Mouse (Mus musculus) splenic B cell, adult 2 months (primary cell): ENCODE measurements around the gene Aoc1.
"Not testable (repeated sequence)": the region's sequence is repeated elsewhere in the genome, so short reads cannot be mapped to it uniquely, and the experiment has no call there.

Source experiments
- DNase-seq: peaks from one replicate; pipeline ENCODE4 v3.0.0-alpha.2; 2011; ENCODE audit warnings: low read depth, low spot score
- H3K27me3 ChIP-seq: 2 replicates; pipeline ENCODE4 v1.6.1; 2012; ENCODE audit warnings: mild to moderate bottlenecking, low read length, moderate library complexity, mixed read lengths; ENCODE audit not compliant: control insufficient read depth, poor library complexity, insufficient read depth, severe bottlenecking
- H3K36me3 ChIP-seq: 2 replicates; pipeline ENCODE4 v1.6.1; 2012; ENCODE audit warnings: mild to moderate bottlenecking, low read length, moderate library complexity, mixed read lengths; ENCODE audit not compliant: control insufficient read depth, poor library complexity, insufficient read depth, severe bottlenecking

Aoc1 gene

DNA sequence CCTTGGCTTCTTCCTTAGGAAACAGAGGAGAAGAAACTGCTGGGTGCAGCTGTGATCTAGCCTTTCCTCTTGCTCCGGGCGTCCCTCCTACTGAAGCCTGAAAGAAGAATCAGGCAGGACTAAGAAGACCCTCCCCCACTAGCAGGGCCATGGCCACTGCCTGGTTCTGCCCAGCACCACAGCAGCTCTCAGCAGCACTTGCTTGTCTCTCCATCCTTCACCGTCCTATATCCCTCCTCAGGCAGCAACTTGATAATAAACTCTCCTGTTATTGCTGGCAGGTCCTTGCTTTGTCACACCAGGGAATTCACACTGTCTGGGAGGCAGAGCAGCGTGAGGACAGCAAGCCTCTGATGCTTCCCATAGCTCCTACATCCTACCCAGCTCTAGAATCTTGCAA, 27.6 kb upstream of the Aoc1 start:
- no peak for DNase-seq
- H3K27me3 ChIP-seq: no peaks in the 10 kb centered on the region; the same call in 1 of the 2 replicates

DNA sequence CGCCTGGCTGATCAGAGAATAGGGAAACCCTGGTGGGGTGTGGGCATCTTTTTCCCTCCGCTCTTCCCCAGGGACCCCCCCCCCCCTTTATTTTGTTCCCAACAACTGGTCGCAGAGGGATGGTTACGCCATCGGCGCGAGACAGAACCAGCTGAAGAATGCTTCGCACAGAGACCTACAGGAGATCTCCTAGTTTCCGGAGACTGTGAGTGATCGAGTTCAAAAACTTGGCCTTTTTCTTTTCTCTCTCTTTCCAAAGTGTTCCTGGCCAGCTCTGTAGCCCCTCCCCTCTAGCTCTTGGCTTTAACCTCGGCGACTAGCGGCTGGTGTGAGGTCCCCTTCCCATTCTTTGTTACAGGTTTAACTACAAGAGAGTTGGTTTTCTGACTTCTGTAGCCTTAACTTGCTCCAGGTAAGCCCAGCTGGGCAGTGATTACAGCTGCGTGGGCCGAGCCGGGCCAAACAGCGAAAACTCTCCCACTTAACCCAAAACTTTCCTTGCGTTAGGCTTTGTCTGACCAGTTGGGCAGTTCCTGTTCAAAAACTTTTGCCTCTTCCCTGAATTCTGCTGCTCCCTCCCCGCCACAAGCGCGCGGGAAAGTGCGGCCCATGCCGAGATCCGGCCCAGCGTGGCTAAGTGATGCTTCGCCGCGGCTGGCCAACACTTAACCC, 20.7 kb upstream of the Aoc1 start:
- Histone ChIP-seq H3K36me3 (no peaks in the 10 kb centered on the region), H3K27me3 (no peaks in the 10 kb centered on the region; the same call in 1 of the 2 replicates)
- no peak for DNase-seq

More for the DNA sequence above, 27.6 kb upstream of the Aoc1 start:
- H3K36me3 ChIP-seq: no peaks in the 10 kb centered on the region

DNA sequence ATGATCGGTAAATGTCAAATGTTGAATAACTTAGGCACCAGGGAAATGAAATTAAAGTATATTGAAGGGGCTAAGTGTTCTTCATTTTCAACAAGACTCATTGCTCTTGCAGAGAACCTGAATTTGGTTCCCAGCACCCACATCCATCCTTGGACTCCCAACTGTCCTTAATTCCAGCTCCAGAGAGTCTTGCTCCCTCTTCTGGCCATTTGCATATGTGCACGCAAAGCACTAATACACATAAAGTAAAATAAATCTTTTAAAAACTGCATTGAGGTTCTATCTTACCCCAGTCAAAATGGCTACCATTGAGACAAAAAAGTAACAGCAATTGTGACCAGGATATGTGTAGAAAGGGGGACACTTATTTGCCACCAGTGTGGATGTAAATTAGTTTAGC, 18.5 kb upstream of the Aoc1 start:
- Histone ChIP-seq H3K36me3 (no peaks in the 10 kb centered on the region), H3K27me3 (no peaks in the 10 kb centered on the region; the same call in 1 of the 2 replicates)
- DNase-seq: no peak

DNA sequence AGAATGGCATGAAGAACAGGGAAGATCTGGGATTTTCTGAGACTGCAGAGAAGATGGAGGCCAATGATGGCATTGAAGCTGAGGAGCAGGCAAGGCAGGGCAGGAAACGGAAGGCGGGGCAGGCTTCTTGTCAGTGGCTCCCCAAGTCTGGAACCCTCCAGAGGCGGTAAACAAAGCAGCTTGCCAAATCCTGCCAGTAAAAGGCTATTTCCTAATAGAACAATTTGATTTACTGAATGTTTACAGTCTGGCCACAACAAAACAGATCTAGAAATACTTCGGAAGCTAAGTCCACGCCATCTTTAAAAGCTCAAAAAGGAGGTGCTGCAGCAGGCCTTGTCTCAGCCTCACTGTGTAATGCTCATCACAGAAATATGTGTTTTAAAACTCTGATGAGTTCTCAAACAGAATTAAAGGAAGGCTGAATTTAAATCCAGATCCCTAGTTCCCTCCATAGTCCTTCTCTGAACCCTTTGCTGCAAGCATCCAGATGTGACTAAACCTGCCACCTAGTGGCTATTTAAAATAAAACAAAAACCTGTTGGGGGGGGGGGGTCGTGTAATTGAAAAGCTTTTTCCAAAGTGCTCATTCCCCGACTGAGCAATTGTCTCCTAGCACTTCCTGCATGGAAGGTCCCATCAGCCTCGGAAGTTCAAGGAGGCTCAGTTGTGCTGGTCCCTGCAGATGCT, 14.9 kb upstream of the Aoc1 start:
- Histone ChIP-seq H3K27me3 (no peaks in the 10 kb centered on the region), H3K36me3 (no peaks in the 10 kb centered on the region)
- DNase-seq: peak; percentile 38

DNA sequence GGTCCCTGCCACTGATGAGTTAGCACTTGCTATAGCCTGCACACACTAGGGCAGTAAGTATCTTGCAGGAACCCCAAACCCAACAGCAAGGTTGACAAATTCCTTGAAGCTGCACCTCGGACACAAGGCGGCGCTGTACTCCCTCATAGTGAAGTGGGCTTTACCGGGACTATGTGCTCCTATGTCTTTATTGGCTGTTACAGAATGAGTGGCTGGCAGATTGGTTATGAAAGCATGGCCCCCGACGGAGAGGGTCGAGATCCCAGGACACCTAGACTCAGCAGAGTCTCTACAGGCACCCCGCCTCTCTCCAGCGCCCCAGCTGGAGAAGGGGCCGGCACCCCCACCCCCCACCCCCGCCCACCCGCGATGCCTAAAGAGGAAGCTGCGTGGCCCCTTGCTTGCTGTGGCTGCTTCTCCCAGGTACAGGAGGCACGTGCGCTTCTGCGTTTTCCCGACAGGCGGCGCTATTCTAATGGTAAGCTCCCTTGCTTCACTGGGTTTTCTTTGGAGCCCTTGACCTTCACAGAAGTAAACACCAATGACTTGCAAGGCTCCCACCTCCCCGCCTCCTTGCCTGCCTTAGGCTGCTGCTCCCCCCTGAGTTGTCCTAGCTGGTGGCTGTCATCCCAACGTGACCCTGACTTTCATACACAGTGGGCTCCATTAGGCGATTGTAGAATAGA, 12.4 kb upstream of the Aoc1 start:
- H3K27me3 ChIP-seq: no peaks in the 10 kb centered on the region
- DNase-seq: peak; percentile 71
- H3K36me3 ChIP-seq: no peaks in the 10 kb centered on the region

DNA sequence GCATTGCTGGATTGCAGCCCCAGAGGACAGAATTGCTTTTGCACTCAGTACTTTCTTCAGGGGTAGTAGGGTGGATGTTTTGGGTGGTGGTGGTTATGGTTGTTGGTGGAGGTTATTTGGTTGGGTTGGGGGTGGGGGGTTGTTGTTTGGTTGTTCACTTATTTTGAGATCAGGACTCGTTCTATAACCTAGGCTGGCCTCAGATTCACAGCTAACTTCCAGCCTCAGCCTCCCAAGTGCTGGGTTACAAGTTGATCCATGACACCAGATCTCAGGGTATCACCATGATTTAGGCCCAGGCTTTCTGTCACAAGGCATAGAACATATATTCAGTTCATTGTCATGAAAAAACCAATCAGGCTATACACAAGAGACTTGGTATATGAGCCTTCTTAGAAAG, 11.8 kb upstream of the Aoc1 start:
- no peaks in the 10 kb centered on the region for H3K27me3 ChIP-seq
- DNase-seq: no peak
- H3K36me3 ChIP-seq: no peaks in the 10 kb centered on the region

DNA sequence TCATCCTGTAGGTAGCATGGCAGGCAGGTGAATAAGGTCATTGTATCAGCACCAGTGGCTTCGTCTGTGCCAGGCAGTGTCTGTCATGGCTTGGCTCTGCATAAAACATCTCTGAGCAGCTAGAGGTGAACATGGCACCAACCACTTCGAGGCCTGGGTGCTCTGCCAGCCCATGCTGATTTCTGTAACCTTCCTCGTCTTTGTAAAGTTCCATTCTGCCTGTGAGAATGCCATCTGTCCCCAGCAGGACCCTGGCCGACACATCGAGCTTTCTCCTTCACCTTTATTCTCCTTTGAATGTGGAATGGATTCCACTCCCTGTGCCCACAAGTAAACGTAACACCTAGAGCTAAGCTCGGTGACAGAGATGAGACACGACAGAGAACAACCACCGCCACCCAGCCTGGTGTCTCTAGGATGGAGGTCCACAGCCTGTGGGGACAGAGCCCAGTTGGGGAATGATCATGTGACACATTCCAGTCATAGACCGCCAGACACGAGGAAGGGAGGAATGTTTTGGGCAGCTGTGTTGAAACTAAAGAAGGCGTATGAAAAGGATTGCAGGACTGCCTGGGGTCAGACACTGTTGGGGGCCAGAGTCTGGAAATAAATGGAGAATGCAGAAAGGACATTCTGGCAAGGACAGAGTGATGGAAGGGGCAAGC, 10.9 kb upstream of the Aoc1 start:
- DNase-seq: no peak
- Histone ChIP-seq H3K36me3 (no peaks in the 10 kb centered on the region), H3K27me3 (no peaks in the 10 kb centered on the region)

DNA sequence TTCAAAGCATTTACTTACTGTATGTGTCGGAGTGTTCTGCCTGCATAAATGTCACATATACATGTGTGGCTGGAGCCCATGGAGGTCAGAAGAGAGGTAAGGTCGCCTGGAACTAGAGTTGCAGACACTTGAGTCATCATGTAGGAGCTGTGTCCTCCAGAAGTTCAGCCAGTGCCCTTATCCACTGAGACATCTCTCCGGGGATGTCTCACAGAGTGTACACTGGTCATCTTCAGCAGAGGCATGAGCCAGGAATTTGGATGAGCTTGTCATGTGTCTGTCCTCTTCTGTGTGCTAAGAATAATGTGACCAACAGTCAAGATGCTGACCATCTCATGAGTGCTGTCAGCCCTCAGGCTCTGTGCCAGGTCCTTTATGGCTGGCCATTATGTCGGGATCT, 9.9 kb upstream of the Aoc1 start:
- Histone ChIP-seq H3K27me3 (no peaks in the 10 kb centered on the region), H3K36me3 (no peaks in the 10 kb centered on the region)
- DNase-seq: no peak

DNA sequence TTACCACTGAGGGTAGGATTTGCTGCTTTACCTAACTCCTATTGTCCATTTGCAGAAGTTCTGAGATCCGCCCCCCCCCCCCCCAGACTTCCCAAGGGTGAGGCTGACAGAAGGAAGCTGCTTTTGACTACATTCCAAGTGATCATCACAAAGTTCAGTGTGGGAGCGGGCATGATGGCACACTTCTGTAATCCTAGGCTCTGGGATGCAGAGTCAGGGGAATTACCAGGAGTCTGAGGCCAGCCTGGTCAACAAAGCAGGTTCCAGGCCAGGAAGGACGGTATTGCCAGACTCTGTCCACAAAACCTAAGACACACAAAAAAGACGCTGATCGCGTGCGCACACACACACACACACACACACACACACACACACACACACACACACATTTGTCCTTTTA, 9.2 kb upstream of the Aoc1 start:
- Histone ChIP-seq H3K27me3 (no peaks in the 10 kb centered on the region), H3K36me3 (no peaks in the 10 kb centered on the region)
- DNase-seq: no peak

DNA sequence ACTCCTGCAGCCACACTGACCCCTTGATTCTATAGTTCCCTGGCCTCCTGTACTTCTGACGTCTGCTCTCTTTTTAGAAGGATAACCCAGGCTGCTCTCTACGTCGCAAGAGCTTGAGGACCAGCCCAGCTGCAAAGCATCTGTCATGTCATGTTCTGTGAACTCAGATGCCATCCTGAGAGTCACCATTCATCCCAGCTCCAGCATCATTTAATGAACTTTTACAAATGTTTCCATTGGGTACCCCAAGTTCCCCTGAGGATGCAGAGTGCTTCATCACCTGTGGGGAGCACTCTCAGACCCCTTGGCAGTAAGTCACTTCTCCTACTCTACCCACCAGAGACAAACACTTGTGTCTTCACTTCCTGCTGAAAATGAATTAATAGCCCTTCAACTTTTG, 8.5 kb upstream of the Aoc1 start:
- Histone ChIP-seq H3K27me3 (no peaks in the 10 kb centered on the region), H3K36me3 (no peaks in the 10 kb centered on the region)
- DNase-seq: no peak

DNA sequence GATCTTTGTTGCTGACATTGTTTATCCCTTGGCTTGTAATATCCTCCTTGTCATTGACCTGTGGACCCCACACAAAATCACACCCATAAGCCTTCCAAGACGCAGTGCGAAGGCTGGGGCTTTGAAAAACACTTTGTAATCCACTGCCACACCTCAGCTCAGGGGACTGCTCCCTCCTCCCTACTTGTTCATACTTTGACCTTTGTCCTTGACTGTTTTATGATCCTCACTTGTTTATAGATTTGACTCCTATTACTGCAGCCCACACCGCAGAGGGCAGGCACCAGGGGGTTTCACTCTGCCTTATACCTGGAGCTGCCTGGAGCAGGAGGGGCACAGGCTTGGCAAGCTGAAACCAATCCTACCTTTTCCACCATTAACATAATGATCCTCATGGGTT, 8.0 kb upstream of the Aoc1 start:
- Histone ChIP-seq H3K36me3 (no peaks in the 10 kb centered on the region), H3K27me3 (no peaks in the 10 kb centered on the region)
- no peak for DNase-seq

DNA sequence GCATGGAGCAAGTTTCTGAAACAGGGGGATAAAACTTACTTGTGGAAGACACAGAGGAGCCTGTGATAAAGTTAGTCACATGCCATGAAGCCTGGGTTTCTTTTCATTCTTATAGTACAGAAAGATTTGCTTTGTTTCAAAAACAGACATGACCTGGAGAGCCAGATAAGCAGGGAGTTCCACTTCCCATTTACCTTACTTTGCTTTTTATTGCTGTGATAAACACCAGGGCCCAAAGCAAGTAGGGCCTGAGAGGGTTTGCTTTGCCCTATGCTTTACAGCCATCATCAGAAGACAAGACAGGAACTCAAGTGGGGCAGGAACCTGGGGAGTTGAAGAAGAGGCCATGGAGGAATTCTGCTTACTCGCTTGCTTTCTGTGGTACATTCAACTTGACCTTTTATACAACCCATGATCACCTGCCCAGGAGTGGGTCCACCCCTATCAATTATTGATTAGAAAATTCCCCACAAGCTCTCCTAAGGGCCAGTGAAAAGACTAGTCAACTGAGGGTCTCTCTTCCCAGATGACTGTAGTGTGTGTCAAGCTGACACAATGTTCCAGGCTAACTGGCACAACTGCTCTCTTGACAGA, 7.4 kb upstream of the Aoc1 start:
- no peaks in the 10 kb centered on the region for H3K27me3 ChIP-seq
- no peak for DNase-seq

DNA sequence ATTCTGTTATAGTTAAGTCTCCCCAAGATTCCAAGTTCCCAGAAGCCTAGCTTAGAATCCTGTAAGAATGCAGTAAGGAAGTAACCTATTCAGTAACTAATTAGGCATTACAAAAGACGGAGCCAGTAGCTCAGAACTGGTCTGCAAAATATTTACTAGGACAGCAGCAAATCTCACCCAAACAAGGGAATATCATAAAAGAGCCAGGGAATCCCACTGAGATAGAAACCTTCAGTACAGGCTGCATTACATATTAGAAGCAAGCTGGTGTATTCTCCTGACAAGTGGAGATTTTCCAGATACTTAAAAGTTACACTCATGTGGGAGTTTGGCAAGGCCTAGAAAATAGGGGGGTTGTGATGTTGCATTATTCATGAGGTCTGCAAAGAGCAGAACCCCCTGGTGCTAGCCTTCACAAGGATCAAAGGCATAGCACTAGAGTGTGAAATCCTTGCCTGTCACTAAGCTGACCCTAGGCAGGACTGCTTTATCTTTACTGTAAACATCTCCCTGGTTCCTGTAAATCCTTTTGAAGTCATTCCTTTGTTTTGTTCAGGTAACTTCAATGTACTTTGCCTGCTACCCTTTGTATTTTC, 6.2 kb upstream of the Aoc1 start:
- H3K36me3 ChIP-seq, H3K27me3 ChIP-seq, DNase-seq: not testable (repeated sequence)

More for the DNA sequence above, 7.4 kb upstream of the Aoc1 start:
- no peaks in the 10 kb centered on the region for H3K36me3 ChIP-seq

DNA sequence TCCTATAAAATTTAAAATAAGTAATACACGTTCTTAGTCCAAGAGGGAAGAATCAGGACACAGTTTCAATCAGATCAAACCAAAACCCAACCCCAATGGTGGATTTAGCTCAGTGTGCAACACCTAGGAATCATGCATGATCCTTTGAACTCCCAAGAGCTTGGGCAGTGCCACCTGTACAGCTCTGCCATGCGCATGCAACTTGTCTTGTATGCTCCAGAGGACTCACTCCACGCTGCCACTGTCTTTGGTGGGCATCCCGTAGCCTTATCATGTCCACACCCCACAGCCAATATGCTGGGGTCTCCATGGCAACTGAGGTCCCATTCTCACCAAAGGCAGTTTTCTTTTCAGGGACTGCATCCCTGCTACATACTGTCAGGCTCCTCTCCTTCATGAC, 5.5 kb upstream of the Aoc1 start:
- Histone ChIP-seq H3K36me3 (no peaks in the 10 kb centered on the region), H3K27me3 (no peaks in the 10 kb centered on the region)
- no peak for DNase-seq
